7 mouse cellular contexts compared by ENCODE assay signal in genomic region chr14:23458560-23458959, GRCm38 (mm10).
"Had no signal": no experiment of that assay in that cellular context is flagged by ENCODE, and none has a peak within 500 bp of the region (broad histone marks: within the 10 kb centered on the region; RNA-seq: fewer than 3 reads in every experiment).

No protein-coding gene starts in this region.

- DNase-seq: kidney, adult 11 months; kidney, adult 9 months; kidney, postnatal 36 days; lung, embryonic 14.5 days; lung, postnatal 10 days; lung, postnatal 4 days; right cerebral cortex, postnatal 14 days had no signal
